Mouse (Mus musculus) heart, embryonic 13.5 days (tissue): ENCODE data around the gene Sbp. TPM values are rescaled to one million over a fixed set of nuclear protein-coding genes. Genes with fewer than 3 reads are reported as not detected.

ENCODE experiments used
- ATAC-seq: fragments of 200-750 bp; cut with Nextera tagmentation; 2 replicates; pipeline ENCODE4 v1.8.0; 2017; ENCODE audit warnings: moderate TSS enrichment; ENCODE audit not compliant: insufficient number of reproducible peaks, low FRiP score, low TSS enrichment; ENCODE audit errors: extremely low read depth
- H3K27ac ChIP-seq: fragments of 300-500 bp; sonication (generic); replicated peaks from 2 replicates; pipeline ENCODE4 v1.5.1; 2015; ENCODE audit warnings: moderate library complexity, mild to moderate bottlenecking, inconsistent platforms
- H3K27me3 ChIP-seq: fragments of 300-500 bp; sonication (generic); replicated peaks from 2 replicates; pipeline ENCODE4 v1.6.1; 2015; ENCODE audit warnings: mild to moderate bottlenecking, inconsistent platforms
- H3K36me3 ChIP-seq: fragments of 300-500 bp; sonication (generic); 2 replicates; pipeline ENCODE4 v1.6.1; 2015; ENCODE audit warnings: mild to moderate bottlenecking, inconsistent platforms
- H3K4me1 ChIP-seq: fragments of 300-500 bp; sonication (generic); 2 replicates; pipeline ENCODE4 v1.6.1; 2015; ENCODE audit warnings: inconsistent platforms
- H3K4me2 ChIP-seq: fragments of 300-500 bp; sonication (generic); 2 replicates; pipeline ENCODE4 v1.6.1; 2015; ENCODE audit warnings: inconsistent platforms, mild to moderate bottlenecking, moderate library complexity
- H3K4me3 ChIP-seq: fragments of 300-500 bp; sonication (generic); 2 replicates; pipeline ENCODE4 v1.5.1; 2015; ENCODE audit warnings: moderate library complexity, mild to moderate bottlenecking, inconsistent platforms
- H3K9ac ChIP-seq: fragments of 300-500 bp; sonication (generic); 2 replicates; pipeline ENCODE4 v1.6.1; 2015; ENCODE audit warnings: inconsistent platforms, mild to moderate bottlenecking, moderate library complexity
- H3K9me3 ChIP-seq: fragments of 300-500 bp; sonication (generic); 2 replicates; pipeline ENCODE4 v1.6.1; 2016; ENCODE audit warnings: inconsistent platforms
- WGBS: fragments of 180-500 bp; shearing (Covaris S2); methylation state at CpG from one replicate; pipeline ENCODE4 v1.1.7; 2015; ENCODE audit warnings: mixed read lengths; 5-methylcytosine and 5-hydroxymethylcytosine counted together
- polyA plus RNA-seq: library from polyadenylated mRNA; unstranded; fragments of >200 nt; fragmentation: Nextera tagmentation; extraction: Ambion mirVana; gene quantifications from 2 replicates; pipeline ENCODE4 v1.2.1, GENCODE M21; 2015

Sbp gene
- polyA plus RNA-seq, 1 experiment from 2014 or later = not detected

GRCm38 (mm10) chr17:23965805-23966425, 24.4 kb downstream of the Sbp start:
- ATAC-seq = no peak
- no peaks in the 10 kb centered on the region for H3K4me1 ChIP-seq
- 43% methylated on average over 6 of the region's 6 CpGs for WGBS
- H3K4me3 ChIP-seq = no peak overlapping the region
- H3K9me3 ChIP-seq = no peaks in the 10 kb centered on the region
- peak overlapping the region; percentile 16; the same call in 1 of the 2 replicates for H3K9ac ChIP-seq
- H3K27ac ChIP-seq = no peak overlapping the region
- no peak overlapping the region for H3K4me2 ChIP-seq
- no peaks in the 10 kb centered on the region; the same call in 1 of the 2 replicates for H3K27me3 ChIP-seq
- H3K36me3 ChIP-seq = no peaks in the 10 kb centered on the region

- ATAC-seq = no peak
- H3K9me3 ChIP-seq = no peaks in the 10 kb centered on the region
- no peaks in the 10 kb centered on the region for H3K4me1 ChIP-seq
- no peak overlapping the region for H3K9ac ChIP-seq
- no peak overlapping the region for H3K4me3 ChIP-seq
- H3K27me3 ChIP-seq = no peaks in the 10 kb centered on the region; the same call in 1 of the 2 replicates
- no peak overlapping the region for H3K4me2 ChIP-seq
- WGBS = 70% methylated on average over 10 of the region's 10 CpGs
- H3K36me3 ChIP-seq = no peaks in the 10 kb centered on the region
- H3K27ac ChIP-seq = no peak overlapping the region
Observed at GRCm38 (mm10) chr17:23966658-23967401, 25.4 kb downstream of the Sbp start.

- Histone ChIP-seq H3K9ac (no peak overlapping the region), H3K9me3 (no peaks in the 10 kb centered on the region), H3K27ac (no peak overlapping the region), H3K27me3 (no peaks in the 10 kb centered on the region; the same call in 1 of the 2 replicates), H3K36me3 (no peaks in the 10 kb centered on the region), H3K4me1 (no peaks in the 10 kb centered on the region), H3K4me3 (no peak overlapping the region), H3K4me2 (no peak overlapping the region)
- ATAC-seq = no peak
- 49% methylated on average over 2 of the region's 2 CpGs for WGBS
Observed at GRCm38 (mm10) chr17:23968780-23969179, 27.3 kb downstream of the Sbp start.

- Histone ChIP-seq H3K27me3 (no peaks in the 10 kb centered on the region; the same call in 1 of the 2 replicates), H3K4me1 (no peaks in the 10 kb centered on the region), H3K9ac (no peak overlapping the region), H3K27ac (no peak overlapping the region), H3K9me3 (no peaks in the 10 kb centered on the region), H3K36me3 (no peaks in the 10 kb centered on the region), H3K4me3 (no peak overlapping the region), H3K4me2 (no peak overlapping the region)
- WGBS = 4% methylated on average over 1 of the region's 1 CpGs
- ATAC-seq = no peak
Observed at GRCm38 (mm10) chr17:23969231-23969630, 27.8 kb downstream of the Sbp start.

GRCm38 (mm10) chr17:23971315-23971714, 29.8 kb downstream of the Sbp start:
- 72% methylated on average over 9 of the region's 9 CpGs for WGBS
- Histone ChIP-seq H3K36me3 (no peaks in the 10 kb centered on the region), H3K9ac (no peak overlapping the region), H3K4me1 (no peaks in the 10 kb centered on the region), H3K9me3 (no peaks in the 10 kb centered on the region), H3K4me2 (no peak overlapping the region), H3K27ac (no peak overlapping the region), H3K4me3 (no peak overlapping the region), H3K27me3 (no peaks in the 10 kb centered on the region; the same call in 1 of the 2 replicates)
- no peak for ATAC-seq

GRCm38 (mm10) chr17:23976665-23977064, 35.2 kb downstream of the Sbp start:
- no peaks in the 10 kb centered on the region for H3K27me3 ChIP-seq
- WGBS = 82% methylated on average over 4 of the region's 4 CpGs
- H3K4me3 ChIP-seq = no peak overlapping the region
- no peak overlapping the region for H3K4me2 ChIP-seq
- no peak for ATAC-seq
- no peak overlapping the region for H3K27ac ChIP-seq
- H3K36me3 ChIP-seq = no peaks in the 10 kb centered on the region
- H3K4me1 ChIP-seq = no peaks in the 10 kb centered on the region
- H3K9ac ChIP-seq = no peak overlapping the region
- H3K9me3 ChIP-seq = no peaks in the 10 kb centered on the region

- Histone ChIP-seq H3K4me2 (no peak overlapping the region), H3K36me3 (no peaks in the 10 kb centered on the region), H3K9me3 (no peaks in the 10 kb centered on the region), H3K4me3 (no peak overlapping the region), H3K9ac (no peak overlapping the region), H3K27ac (no peak overlapping the region), H3K4me1 (no peaks in the 10 kb centered on the region), H3K27me3 (no peaks in the 10 kb centered on the region)
- WGBS = 56% methylated on average over 3 of the region's 3 CpGs
- ATAC-seq = no peak
Observed at GRCm38 (mm10) chr17:23979471-23979870, 38.0 kb downstream of the Sbp start.

GRCm38 (mm10) chr17:23980297-23980909, 38.9 kb downstream of the Sbp start, which contains the start of gene Prss30:
Gene Prss30, minus strand, starts transcription at chr17:23980566.
- Histone ChIP-seq H3K4me2 (no peak within 1 kb of the TSS), H3K4me3 (no peak within 1 kb of the TSS), H3K9ac (no peak within 1 kb of the TSS), H3K27ac (no peak within 1 kb of the TSS), H3K4me1 (no peaks in the 10 kb centered on the region), H3K27me3 (no peaks in the 10 kb centered on the region; the same call in 1 of the 2 replicates), H3K36me3 (no peaks in the 10 kb centered on the region), H3K9me3 (no peaks in the 10 kb centered on the region)
- 63% methylated on average over 10 of the region's 10 CpGs for WGBS
- no peak for ATAC-seq

GRCm38 (mm10) chr17:23982912-23983311, 41.4 kb downstream of the Sbp start:
- H3K4me1 ChIP-seq = no peaks in the 10 kb centered on the region
- H3K4me3 ChIP-seq = no peak overlapping the region
- WGBS = 56% methylated on average over 4 of the region's 4 CpGs
- ATAC-seq = no peak
- no peak overlapping the region for H3K9ac ChIP-seq
- no peaks in the 10 kb centered on the region for H3K36me3 ChIP-seq
- no peaks in the 10 kb centered on the region for H3K9me3 ChIP-seq
- H3K27ac ChIP-seq = no peak overlapping the region
- peaks cover 12% of the 10 kb centered on the region for H3K27me3 ChIP-seq
- no peak overlapping the region for H3K4me2 ChIP-seq

- no peak for ATAC-seq
- Histone ChIP-seq H3K4me1 (no peaks in the 10 kb centered on the region), H3K4me3 (no peak overlapping the region), H3K9me3 (no peaks in the 10 kb centered on the region), H3K27ac (no peak overlapping the region), H3K27me3 (peaks cover 25% of the 10 kb centered on the region), H3K4me2 (no peak overlapping the region), H3K36me3 (no peaks in the 10 kb centered on the region), H3K9ac (no peak overlapping the region)
- 71% methylated on average over 1 of the region's 1 CpGs for WGBS
Observed at GRCm38 (mm10) chr17:23984989-23985388, 43.5 kb downstream of the Sbp start.

GRCm38 (mm10) chr17:23989802-23990201, 48.3 kb downstream of the Sbp start:
- no peaks in the 10 kb centered on the region for H3K36me3 ChIP-seq
- H3K9ac ChIP-seq = no peak overlapping the region
- ATAC-seq = no peak
- H3K27ac ChIP-seq = no peak overlapping the region
- H3K9me3 ChIP-seq = no peaks in the 10 kb centered on the region
- peaks cover 39% of the 10 kb centered on the region for H3K27me3 ChIP-seq
- no peak overlapping the region for H3K4me3 ChIP-seq
- H3K4me2 ChIP-seq = no peak overlapping the region
- H3K4me1 ChIP-seq = peaks cover 8% of the 10 kb centered on the region
- 37% methylated on average over 2 of the region's 2 CpGs for WGBS
